Mouse (Mus musculus) ES-E14 (cell line): ENCODE data around the gene Igsf23. TPM values are rescaled to one million over a fixed set of nuclear protein-coding genes. Genes with fewer than 3 reads are reported as not detected.

ENCODE experiments used
- DNase-seq: peaks from one replicate; pipeline ENCODE4 v3.0.0-alpha.2; 2013; ENCODE audit warnings: low read depth, low spot score
- H3K27ac ChIP-seq: 2 replicates; pipeline ENCODE4 v1.5.1; 2012; ENCODE audit warnings: low read depth, mild to moderate bottlenecking, low read length, moderate library complexity, mixed read lengths; ENCODE audit not compliant: poor library complexity, insufficient read depth, severe bottlenecking
- H3K36me3 ChIP-seq: 2 replicates; pipeline ENCODE4 v1.6.1; 2012; ENCODE audit warnings: mild to moderate bottlenecking, low read length, moderate library complexity, mixed read lengths; ENCODE audit not compliant: control insufficient read depth, poor library complexity, insufficient read depth, severe bottlenecking
- H3K4me1 ChIP-seq, 2 experiments: fragments of 150-350 bp in 1 of 2; sonication (generic) in 1 of 2; 2 replicates each; pipeline ENCODE4 v1.6.1; 2012; ENCODE audit warnings: low read length in 2 of 2, mild to moderate bottlenecking in 1 of 2, mixed read lengths in 1 of 2; ENCODE audit not compliant: control insufficient read depth in 2 of 2, insufficient read depth in 2 of 2, poor library complexity in 1 of 2
- H3K4me3 ChIP-seq, 2 experiments: fragments of 150-350 bp in 1 of 2; sonication (generic) in 1 of 2; 2 replicates each; pipeline ENCODE4 v1.5.1; 2012; ENCODE audit warnings: low read length in 2 of 2, low read depth in 1 of 2, mild to moderate bottlenecking in 1 of 2, mixed read lengths in 1 of 2; ENCODE audit not compliant: insufficient read depth in 1 of 2, poor library complexity in 1 of 2, severe bottlenecking in 1 of 2
- H3K9ac ChIP-seq: 2 replicates; pipeline ENCODE4 v1.6.1; 2012; ENCODE audit warnings: low read depth, mild to moderate bottlenecking, low read length, mixed read lengths; ENCODE audit not compliant: poor library complexity, insufficient read depth, severe bottlenecking
- H3K9me3 ChIP-seq: fragments of 150-350 bp; sonication (generic); 2 replicates; pipeline ENCODE4 v1.6.1; 2012; ENCODE audit warnings: low read depth, mild to moderate bottlenecking, low read length; ENCODE audit not compliant: control insufficient read depth, insufficient read depth
- CHD2 ChIP-seq: IDR thresholded peaks from 2 replicates; pipeline ENCODE4 v1.6.1; 2014; ENCODE audit warnings: mild to moderate bottlenecking, low read depth, low read length, inconsistent platforms
- HCFC1 ChIP-seq: IDR thresholded peaks from 2 replicates; pipeline ENCODE4 v1.6.1; 2012; ENCODE audit warnings: low read length, inconsistent platforms, borderline replicate concordance; ENCODE audit not compliant: insufficient read depth
- MAFK ChIP-seq: IDR thresholded peaks from 2 replicates; pipeline ENCODE4 v1.6.1; 2014; ENCODE audit warnings: mild to moderate bottlenecking, low read depth, low read length, inconsistent platforms; ENCODE audit not compliant: insufficient read depth
- ZC3H11A ChIP-seq: IDR thresholded peaks from 2 replicates; pipeline ENCODE4 v1.6.1; 2012; ENCODE audit warnings: low read depth, mild to moderate bottlenecking, inconsistent platforms, low read length, borderline replicate concordance
- ZNF384 ChIP-seq: IDR thresholded peaks from 2 replicates; pipeline ENCODE4 v1.6.1; 2012; ENCODE audit warnings: low read depth, low read length, inconsistent platforms
- in situ Hi-C, 2 experiments: fragments of 600-800 bp; cut with MboI; formaldehyde crosslinking; loops; one replicate each; pipeline ENCODE4 v1.15.1; 2025; ENCODE audit warnings: low sequenced_read_pairs in 2 of 2, inconsistent platforms in 1 of 2; ENCODE audit not compliant: unreplicated experiment in 2 of 2
- total RNA-seq: library from RNA; depleted of rRNA; stranded (reverse); fragments of 300-350 nt; gene quantifications from 2 replicates; pipeline ENCODE4 v1.2.3, GENCODE M21; 2012; rRNA removed

Igsf23 gene
- total RNA-seq, 1 experiment = 4.6 TPM

DNA sequence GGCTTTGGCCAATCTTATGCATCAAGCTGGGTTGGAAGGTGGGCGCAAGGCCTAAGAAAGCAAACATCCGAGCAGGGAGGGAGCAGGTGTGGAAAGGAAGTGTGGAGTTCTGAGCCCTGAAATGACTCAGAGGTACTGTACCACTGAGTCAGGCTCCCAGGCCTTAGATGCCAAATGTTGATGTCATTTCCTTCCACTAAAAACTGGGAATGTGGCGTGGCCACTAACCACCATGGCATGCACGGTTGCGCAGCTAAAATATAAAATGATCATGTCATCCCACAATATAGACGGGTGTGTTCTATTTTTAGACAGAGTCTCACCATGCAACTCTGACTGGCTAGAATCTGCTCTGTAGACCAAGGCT is 39.3 kb downstream of the Igsf23 start:
- peaks cover 29% of the 10 kb centered on the region for H3K36me3 ChIP-seq

DNA sequence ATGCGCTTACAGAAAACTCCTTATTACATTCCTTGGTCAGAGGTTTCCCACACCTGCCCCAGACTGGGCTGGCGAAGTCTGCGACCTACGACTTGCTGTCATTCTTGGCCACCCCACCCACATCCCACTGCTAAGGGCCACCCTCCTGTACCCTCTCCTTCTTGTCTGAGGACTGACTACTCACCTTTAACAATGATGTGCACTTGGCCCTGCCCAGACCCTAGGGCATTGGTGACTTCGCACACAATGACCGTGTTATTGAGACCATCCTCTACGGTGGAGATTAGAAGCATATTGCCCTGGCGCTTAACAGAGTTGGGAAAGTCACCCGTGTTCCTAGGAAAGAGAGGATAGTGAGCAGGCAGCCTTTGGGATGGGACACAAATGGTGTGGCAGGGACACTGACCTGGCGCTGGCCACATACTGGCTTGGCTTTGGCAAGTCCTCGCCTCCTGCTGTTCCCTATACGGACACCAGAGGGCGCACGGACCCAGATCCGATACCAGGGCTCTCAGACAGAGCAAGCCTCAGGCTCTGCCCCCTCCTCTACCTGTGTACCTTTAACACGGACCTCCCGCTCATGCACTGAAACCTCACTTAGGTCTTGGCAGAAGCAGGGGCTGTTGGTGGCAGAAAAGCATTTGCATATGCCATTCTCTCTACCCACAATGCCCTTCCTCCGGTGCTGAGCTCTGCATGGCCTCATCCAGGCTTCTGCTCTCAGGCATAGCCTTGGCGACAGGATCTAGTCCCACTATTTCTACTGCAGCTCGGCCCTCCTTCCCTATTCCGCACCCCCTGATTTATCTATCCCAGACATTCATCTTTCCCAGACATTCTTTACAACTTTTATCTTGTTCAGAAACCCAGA is 39.9 kb downstream of the Igsf23 start:
- 0 out of 4 replicates have a peak, but pooled peaks cover 0 to 2% of the 10 kb centered on the region in 2 experiments for H3K4me1 ChIP-seq
- no peak overlapping the region for H3K4me3 ChIP-seq
- no peak overlapping the region for H3K27ac ChIP-seq
- in situ Hi-C loops = loop anchor here in 1 of 2 experiments (10.0 kb wide), 1 partner anchor 54 kb away; the partner anchor contains the start of gene Ceacam20
- TF ChIP-seq ZNF384 = no peak
- TF ChIP-seq ZC3H11A = peak; percentile 65
- H3K36me3 ChIP-seq = peaks cover 24% of the 10 kb centered on the region
- no peaks in the 10 kb centered on the region for H3K9me3 ChIP-seq
- DNase-seq = peak; percentile 57
- H3K9ac ChIP-seq = no peak overlapping the region

More for the DNA sequence above, 39.3 kb downstream of the Igsf23 start:
- H3K4me1 ChIP-seq = 0 out of 4 replicates have a peak, but pooled peaks cover 0 to 2% of the 10 kb centered on the region in 2 experiments
- no peak overlapping the region for H3K27ac ChIP-seq
- no peak for DNase-seq
- H3K9me3 ChIP-seq = no peaks in the 10 kb centered on the region
- TF ChIP-seq HCFC1 (no peak), ZNF384 (no peak), MAFK (no peak), ZC3H11A (no peak), CHD2 (no peak)
- no peak overlapping the region for H3K9ac ChIP-seq
- no peak overlapping the region for H3K4me3 ChIP-seq
- in situ Hi-C loops = loop anchor here in 1 of 2 experiments (10.0 kb wide), 1 partner anchor 54 kb away; the partner anchor contains the start of gene Ceacam20

DNA sequence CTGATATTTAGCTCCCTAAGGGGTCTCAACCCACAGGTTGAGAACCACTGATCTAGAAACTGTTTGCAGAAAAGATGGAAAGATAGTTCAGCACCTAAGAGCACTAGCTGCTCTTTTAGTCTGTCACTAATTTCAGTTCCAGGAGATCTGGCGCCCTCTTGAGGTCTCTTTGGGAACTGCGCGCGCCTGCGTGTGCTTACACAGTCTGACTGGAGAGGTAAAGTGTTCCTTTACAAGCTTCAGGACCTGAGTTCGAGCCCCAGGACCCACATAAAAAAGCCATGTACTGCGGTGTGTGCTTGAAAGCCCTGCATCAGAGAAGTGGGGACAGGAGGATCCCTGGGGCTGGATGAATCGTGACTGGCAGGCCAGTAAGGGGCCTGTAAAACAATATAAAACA is 60.7 kb downstream of the Igsf23 start:
- no peaks in the 10 kb centered on the region for H3K9me3 ChIP-seq
- no peaks in the 10 kb centered on the region for H3K36me3 ChIP-seq
- no peak overlapping the region for H3K9ac ChIP-seq
- in situ Hi-C loops = no loop called here
- no peaks in the 10 kb centered on the region for H3K4me1 ChIP-seq
- H3K4me3 ChIP-seq = no peak overlapping the region
- TF ChIP-seq CHD2 = no peak
- no peak for TF ChIP-seq MAFK
- TF ChIP-seq ZC3H11A = no peak; the same call in 1 of the 2 replicates
- TF ChIP-seq HCFC1 = no peak
- TF ChIP-seq ZNF384 = no peak
- no peak overlapping the region for H3K27ac ChIP-seq
- DNase-seq = peak; percentile 42

DNA sequence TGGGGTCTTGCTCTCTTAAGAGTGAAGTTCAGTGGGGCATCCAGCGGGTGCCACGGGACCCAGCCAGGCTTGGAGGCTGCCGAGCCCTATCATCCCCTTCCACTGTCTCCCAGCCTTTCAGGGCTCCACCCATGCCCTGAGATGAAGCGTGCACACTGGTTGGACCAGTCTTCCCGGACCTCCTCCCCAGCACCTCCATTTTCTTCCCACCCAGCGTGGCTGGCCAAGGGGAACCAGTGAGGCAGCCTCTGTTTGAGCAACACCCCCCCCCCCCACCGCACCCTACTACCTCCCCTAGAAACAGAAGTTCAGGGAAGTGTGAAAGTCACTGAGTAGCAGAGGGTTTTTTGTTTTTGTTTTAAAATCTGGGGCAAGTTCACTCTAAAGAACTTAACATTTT is 62.7 kb downstream of the Igsf23 start, which contains the start of gene Ceacam19:
Ceacam19 (minus strand) TSS at position 117 of the 400 bp plus-strand sequence.
- H3K27ac ChIP-seq = no peak within 1 kb of the TSS
- TF ChIP-seq CHD2 = no peak
- TF ChIP-seq ZNF384 = no peak
- TF ChIP-seq MAFK = no peak
- no peak for TF ChIP-seq HCFC1
- TF ChIP-seq ZC3H11A = no peak
- H3K9me3 ChIP-seq = no peaks in the 10 kb centered on the region
- H3K9ac ChIP-seq = no peak within 1 kb of the TSS
- no peak within 1 kb of the TSS; a peak in 1 of 4 replicates for H3K4me3 ChIP-seq
- no peak for DNase-seq
- H3K36me3 ChIP-seq = no peaks in the 10 kb centered on the region
- no peaks in the 10 kb centered on the region for H3K4me1 ChIP-seq
- in situ Hi-C loops = no loop called here

Other genes with a start within 250 kb of the Igsf23 start
- gene Tomm40, start 235.3 kb downstream of the Igsf23 start, total RNA-seq = 342 and 366 TPM in 2 replicates
- 241 and 392 TPM in 2 replicates for gene Nectin2, start 200.3 kb downstream of the Igsf23 start, total RNA-seq
- gene Bcam, start 179.7 kb downstream of the Igsf23 start, total RNA-seq = 167 and 309 TPM in 2 replicates
- gene Cblc, start 153.9 kb downstream of the Igsf23 start, total RNA-seq = 3.5 and 6.6 TPM in 2 replicates
- gene Bcl3, start 128.0 kb downstream of the Igsf23 start, total RNA-seq = 14.3 and 28.8 TPM in 2 replicates
- 0.36 and 1.1 TPM in 2 replicates for gene Gm19345, start 98.8 kb downstream of the Igsf23 start, total RNA-seq
- 0.71 and 1.4 TPM in 2 replicates for gene Ceacam16, start 89.5 kb downstream of the Igsf23 start, total RNA-seq
- 0.85 and 0.94 TPM in 2 replicates for gene Ceacam19, start 62.8 kb downstream of the Igsf23 start, total RNA-seq
- gene Pvr, start 29.6 kb downstream of the Igsf23 start, total RNA-seq = 38.6 and 49.9 TPM in 2 replicates
- 3.7 and 4.9 TPM in 2 replicates for gene Ceacam20, start 14.7 kb upstream of the Igsf23 start, total RNA-seq
- 5.1 and 7.1 TPM in 2 replicates for gene Nlrp9b, start 40.7 kb upstream of the Igsf23 start, total RNA-seq
- 0.05 TPM in 1 of 2 replicates, not detected in the other for gene Vmn1r91, start 148.9 kb upstream of the Igsf23 start, total RNA-seq
- gene Gm16442, start 171.8 kb upstream of the Igsf23 start, total RNA-seq = not detected in 2 replicates
- gene Vmn1r93, start 188.3 kb upstream of the Igsf23 start, total RNA-seq = not detected in 2 replicates
- not detected in 2 replicates for gene Vmn1r94, start 217.6 kb upstream of the Igsf23 start, total RNA-seq
- gene Vmn1r95, start 243.0 kb upstream of the Igsf23 start, total RNA-seq = not detected in 2 replicates